Mouse (Mus musculus): Measurements from ENCODE around the gene Nbas. TPM values are rescaled to one million over a fixed set of nuclear protein-coding genes. Genes with fewer than 3 reads are reported as not detected.

Nbas gene
- polyA plus RNA-seq, 1 experiment, result 10.5 TPM

DNA sequence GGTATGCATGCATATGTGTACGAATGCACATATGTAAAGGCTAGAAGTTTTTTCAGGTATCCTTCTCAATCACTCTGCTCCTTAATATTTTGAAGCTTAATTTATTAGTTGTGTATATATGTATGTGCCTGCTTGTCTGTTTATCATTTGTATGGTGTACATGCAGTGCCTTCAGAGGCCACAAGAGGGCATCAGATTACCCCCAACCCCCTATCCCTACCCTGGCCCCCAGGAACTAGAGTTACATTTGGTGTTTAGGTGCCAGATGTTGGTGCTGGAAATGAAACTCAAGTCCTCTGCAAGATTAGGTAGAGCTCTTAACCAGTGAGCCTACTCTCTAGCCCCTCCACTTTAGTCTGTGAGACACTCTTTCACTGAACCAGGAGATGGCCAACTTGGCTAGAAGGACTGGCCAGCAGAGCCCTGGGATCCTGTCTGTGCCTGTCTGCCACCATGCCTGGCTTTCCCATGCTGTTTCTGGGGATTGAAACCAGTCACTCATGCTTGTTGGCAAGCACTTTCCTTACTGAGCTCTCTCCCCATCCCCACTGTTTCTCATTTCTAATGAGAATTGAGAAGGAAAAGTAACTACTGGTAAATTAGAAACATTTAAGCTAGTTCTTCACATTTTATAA, 263.9 kb downstream of the Nbas start:
- no peaks in the 10 kb centered on the region for H3K79me3 ChIP-seq (ENCODE audit: low read depth)
- H3K36me3 ChIP-seq (ENCODE audit: control insufficient read depth, insufficient read depth), result no peaks in the 10 kb centered on the region
- H3K27me3 ChIP-seq (ENCODE audit: control insufficient read depth, insufficient read depth, insufficient read length), result no peaks in the 10 kb centered on the region
- no peak overlapping the region for H3ac ChIP-seq (ENCODE audit: control insufficient read depth, insufficient read length, low read depth)
- no peak for TF ChIP-seq MYOG (IDR thresholded peaks at IDR 0.05; ENCODE audit: control insufficient read depth, extremely low read depth, insufficient read length)
- TF ChIP-seq CTCF (IDR thresholded peaks at IDR 0.05; ENCODE audit: control insufficient read depth, insufficient read depth, insufficient read length), result no peak
- TF ChIP-seq MYOD1 (IDR thresholded peaks at IDR 0.05; ENCODE audit: control insufficient read depth, insufficient read length, low read depth), result no peak
- no peak overlapping the region for H3K4me3 ChIP-seq (ENCODE audit: insufficient read depth, poor library complexity, severe bottlenecking)
- no peaks in the 10 kb centered on the region for H3K79me2 ChIP-seq (ENCODE audit: control insufficient read depth, insufficient read depth)

DNA sequence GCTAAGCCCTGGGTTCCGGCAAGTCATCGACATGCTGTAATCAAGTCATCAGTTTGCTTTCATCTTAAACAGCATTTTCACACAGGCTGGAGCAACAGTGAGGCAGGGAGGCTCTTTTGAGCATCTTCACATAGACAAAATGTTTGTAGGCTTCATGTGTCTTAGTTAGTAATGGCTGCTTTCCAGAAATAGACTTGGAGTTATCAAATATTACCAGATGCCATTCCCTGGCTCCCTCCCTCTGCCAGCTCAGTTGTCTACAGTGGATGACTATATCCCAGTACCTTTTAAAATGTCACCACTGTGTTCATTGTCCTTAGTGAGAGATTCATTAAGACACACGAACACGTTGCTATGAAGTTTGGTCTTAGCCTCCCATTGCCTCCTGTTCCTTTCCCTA, 270.2 kb downstream of the Nbas start:
- no peak for TF ChIP-seq MYOG (IDR thresholded peaks at IDR 0.05; ENCODE audit: control insufficient read depth, extremely low read depth, insufficient read length)
- TF ChIP-seq CEBPB (IDR thresholded peaks at IDR 0.05; ENCODE audit: low read depth), result no peak
- no peak for TF ChIP-seq MYOD1 (IDR thresholded peaks at IDR 0.05; ENCODE audit: control insufficient read depth, insufficient read length, low read depth)
- no peak for TF ChIP-seq FOSL1 (IDR thresholded peaks at IDR 0.05; ENCODE audit: insufficient read depth, low read length, poor library complexity, severe bottlenecking)
- TF ChIP-seq CTCF (IDR thresholded peaks at IDR 0.05; ENCODE audit: control insufficient read depth, insufficient read depth, insufficient read length), result no peak
- TF ChIP-seq MAX (IDR thresholded peaks at IDR 0.05), result no peak
- TF ChIP-seq USF1 (IDR thresholded peaks at IDR 0.05; ENCODE audit: low read depth), result no peak
- no peaks in the 10 kb centered on the region for H3K79me3 ChIP-seq (ENCODE audit: low read depth)
- H3K4me3 ChIP-seq (ENCODE audit: insufficient read depth, poor library complexity, severe bottlenecking), result no peak overlapping the region
- no peaks in the 10 kb centered on the region for H3K27me3 ChIP-seq (ENCODE audit: control insufficient read depth, insufficient read depth, insufficient read length)
- H3K79me2 ChIP-seq (ENCODE audit: control insufficient read depth, insufficient read depth), result no peaks in the 10 kb centered on the region
- H3K36me3 ChIP-seq (ENCODE audit: control insufficient read depth, insufficient read depth), result no peaks in the 10 kb centered on the region
- no peak overlapping the region for H3ac ChIP-seq (ENCODE audit: control insufficient read depth, insufficient read length, low read depth)

DNA sequence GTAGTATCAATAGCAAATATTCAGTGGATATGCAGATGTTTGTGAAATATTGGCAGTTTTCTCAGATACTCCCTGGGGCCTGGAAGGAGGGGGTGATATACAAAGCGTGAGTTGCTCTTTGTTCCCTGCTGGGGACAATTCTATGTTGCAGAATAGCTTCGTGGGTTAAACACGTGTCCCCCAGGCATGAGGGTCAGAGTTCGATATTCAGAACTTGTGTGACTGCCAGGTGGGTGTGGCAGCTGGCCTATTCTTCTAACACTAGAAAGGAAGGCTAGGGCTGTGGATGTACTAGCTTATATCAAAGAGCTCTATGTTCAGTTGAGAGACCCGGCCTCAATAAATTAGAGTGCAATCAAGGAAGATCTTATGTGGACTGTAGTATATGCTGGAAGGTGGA, 274.9 kb downstream of the Nbas start:
- TF ChIP-seq USF1 (IDR thresholded peaks at IDR 0.05; ENCODE audit: low read depth), result no peak
- TF ChIP-seq FOSL1 (IDR thresholded peaks at IDR 0.05; ENCODE audit: insufficient read depth, low read length, poor library complexity, severe bottlenecking), result no peak
- TF ChIP-seq MAX (IDR thresholded peaks at IDR 0.05), result no peak
- TF ChIP-seq CEBPB (IDR thresholded peaks at IDR 0.05; ENCODE audit: low read depth), result no peak
- TF ChIP-seq MYOD1 (IDR thresholded peaks at IDR 0.05; ENCODE audit: control insufficient read depth, insufficient read length, low read depth), result no peak
- TF ChIP-seq MYOG (IDR thresholded peaks at IDR 0.05; ENCODE audit: control insufficient read depth, extremely low read depth, insufficient read length), result no peak
- TF ChIP-seq CTCF (IDR thresholded peaks at IDR 0.05; ENCODE audit: control insufficient read depth, insufficient read depth, insufficient read length), result no peak
- Histone ChIP-seq H3K4me3 (ENCODE audit: insufficient read depth, poor library complexity, severe bottlenecking) (no peak overlapping the region), H3K36me3 (ENCODE audit: control insufficient read depth, insufficient read depth) (peaks cover 3% of the 10 kb centered on the region), H3K79me2 (ENCODE audit: control insufficient read depth, insufficient read depth) (no peaks in the 10 kb centered on the region), H3ac (ENCODE audit: control insufficient read depth, insufficient read length, low read depth) (no peak overlapping the region), H3K27me3 (ENCODE audit: control insufficient read depth, insufficient read depth, insufficient read length) (no peaks in the 10 kb centered on the region), H3K79me3 (ENCODE audit: low read depth) (no peaks in the 10 kb centered on the region)

DNA sequence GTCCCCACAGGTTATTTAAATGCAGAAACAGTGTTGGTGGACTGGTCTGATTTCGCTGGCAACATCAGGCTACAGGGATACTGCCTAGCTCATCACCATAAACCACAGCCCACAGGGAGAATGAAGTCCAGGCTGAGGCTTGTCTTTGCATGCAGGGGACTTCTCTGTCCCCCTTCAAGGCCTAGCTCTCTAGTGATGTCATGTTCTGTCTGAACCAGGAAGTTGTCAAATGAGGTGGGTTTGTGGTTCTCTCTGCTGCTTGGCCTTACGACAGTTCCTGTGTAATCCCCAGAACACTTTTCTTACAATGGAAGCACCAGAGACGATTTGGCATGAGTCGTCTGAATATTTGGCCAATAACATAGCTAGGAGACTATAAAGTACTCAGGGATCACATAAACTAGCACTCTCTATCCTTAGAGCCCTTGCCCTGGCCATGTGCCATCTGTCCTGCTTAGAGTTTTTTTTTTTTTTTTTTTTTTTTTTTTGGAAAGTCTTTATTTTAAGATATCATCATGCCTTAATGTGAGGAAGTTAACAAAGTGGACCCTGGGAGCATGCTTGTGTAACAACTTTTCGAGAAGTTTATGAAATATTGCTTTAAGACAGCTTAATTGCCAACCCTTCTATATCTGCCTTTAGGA, 294.8 kb downstream of the Nbas start:
- no peaks in the 10 kb centered on the region for H3K27me3 ChIP-seq (ENCODE audit: control insufficient read depth, insufficient read depth, insufficient read length)
- TF ChIP-seq MYOD1 (IDR thresholded peaks at IDR 0.05; ENCODE audit: control insufficient read depth, insufficient read length, low read depth), result no peak
- TF ChIP-seq CTCF (IDR thresholded peaks at IDR 0.05; ENCODE audit: control insufficient read depth, insufficient read depth, insufficient read length), result no peak
- TF ChIP-seq FOSL1 (IDR thresholded peaks at IDR 0.05; ENCODE audit: insufficient read depth, low read length, poor library complexity, severe bottlenecking), result no peak
- no peak for TF ChIP-seq MYOG (IDR thresholded peaks at IDR 0.05; ENCODE audit: control insufficient read depth, extremely low read depth, insufficient read length)
- no peak for TF ChIP-seq CEBPB (IDR thresholded peaks at IDR 0.05; ENCODE audit: low read depth)

DNA sequence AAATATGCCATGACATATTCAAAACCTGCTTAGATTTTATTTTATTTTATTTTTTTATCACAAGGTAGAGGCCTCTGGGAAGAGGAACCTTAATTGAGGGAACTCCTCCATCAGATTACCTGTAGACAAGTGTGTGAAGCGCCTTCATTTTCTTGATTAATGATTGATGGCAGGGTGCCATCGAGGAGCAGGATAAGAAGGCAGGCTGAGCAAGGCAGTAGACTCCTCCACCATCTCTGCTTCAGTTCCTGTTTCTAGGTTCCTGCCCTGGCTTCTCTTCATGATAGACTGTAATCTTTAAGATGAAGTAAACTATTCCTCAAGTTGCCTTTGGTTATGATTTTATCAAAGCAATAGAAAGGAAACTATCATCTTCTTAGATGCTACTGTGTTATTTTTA, 295.4 kb downstream of the Nbas start:
- no peak for TF ChIP-seq MYOG (IDR thresholded peaks at IDR 0.05; ENCODE audit: control insufficient read depth, extremely low read depth, insufficient read length)
- TF ChIP-seq USF1 (IDR thresholded peaks at IDR 0.05; ENCODE audit: low read depth), result no peak
- no peak for TF ChIP-seq MYOD1 (IDR thresholded peaks at IDR 0.05; ENCODE audit: control insufficient read depth, insufficient read length, low read depth)
- no peak for TF ChIP-seq CEBPB (IDR thresholded peaks at IDR 0.05; ENCODE audit: low read depth)
- Histone ChIP-seq H3K27me3 (ENCODE audit: control insufficient read depth, insufficient read depth, insufficient read length) (no peaks in the 10 kb centered on the region), H3K79me2 (ENCODE audit: control insufficient read depth, insufficient read depth) (no peaks in the 10 kb centered on the region), H3K36me3 (ENCODE audit: control insufficient read depth, insufficient read depth) (no peaks in the 10 kb centered on the region), H3K4me3 (ENCODE audit: insufficient read depth, poor library complexity, severe bottlenecking) (no peak overlapping the region), H3ac (ENCODE audit: control insufficient read depth, insufficient read length, low read depth) (no peak overlapping the region), H3K79me3 (ENCODE audit: low read depth) (no peaks in the 10 kb centered on the region)

More for the DNA sequence above, 294.8 kb downstream of the Nbas start:
- H3K36me3 ChIP-seq (ENCODE audit: control insufficient read depth, insufficient read depth), result no peaks in the 10 kb centered on the region
- no peak overlapping the region for H3K4me3 ChIP-seq (ENCODE audit: insufficient read depth, poor library complexity, severe bottlenecking)
- H3K79me3 ChIP-seq (ENCODE audit: low read depth), result no peaks in the 10 kb centered on the region
- H3ac ChIP-seq (ENCODE audit: control insufficient read depth, insufficient read length, low read depth), result no peak overlapping the region
- H3K79me2 ChIP-seq (ENCODE audit: control insufficient read depth, insufficient read depth), result no peaks in the 10 kb centered on the region

DNA sequence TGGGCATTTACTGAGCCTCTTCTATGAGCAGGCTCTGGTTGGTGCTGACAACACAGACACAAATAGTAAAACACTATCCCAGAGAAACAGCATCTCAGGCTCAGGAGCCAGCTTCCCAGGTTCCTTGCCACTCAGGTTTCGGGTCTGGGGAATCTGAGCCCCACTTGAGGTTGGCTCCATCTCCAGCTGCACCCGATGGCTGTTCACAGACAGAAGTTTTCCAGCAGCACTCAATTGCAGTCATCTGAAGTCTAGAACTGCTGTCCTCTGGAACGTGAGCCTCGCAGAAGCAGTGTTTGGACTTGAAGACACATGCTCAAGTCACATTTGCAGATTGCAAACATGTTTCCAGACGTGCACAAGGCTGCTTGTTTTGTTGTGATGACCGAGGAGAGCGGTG, 297.5 kb downstream of the Nbas start:
- no peak for TF ChIP-seq CEBPB (IDR thresholded peaks at IDR 0.05; ENCODE audit: low read depth)
- no peak for TF ChIP-seq MYOD1 (IDR thresholded peaks at IDR 0.05; ENCODE audit: control insufficient read depth, insufficient read length, low read depth)
- no peak for TF ChIP-seq USF1 (IDR thresholded peaks at IDR 0.05; ENCODE audit: low read depth)
- TF ChIP-seq MAX (IDR thresholded peaks at IDR 0.05), result no peak
- TF ChIP-seq MYOG (IDR thresholded peaks at IDR 0.05; ENCODE audit: control insufficient read depth, extremely low read depth, insufficient read length), result no peak
- Histone ChIP-seq H3K4me3 (ENCODE audit: insufficient read depth, poor library complexity, severe bottlenecking) (no peak overlapping the region), H3K79me3 (ENCODE audit: low read depth) (no peaks in the 10 kb centered on the region), H3K27me3 (ENCODE audit: control insufficient read depth, insufficient read depth, insufficient read length) (no peaks in the 10 kb centered on the region), H3K79me2 (ENCODE audit: control insufficient read depth, insufficient read depth) (no peaks in the 10 kb centered on the region), H3ac (ENCODE audit: control insufficient read depth, insufficient read length, low read depth) (no peak overlapping the region), H3K36me3 (ENCODE audit: control insufficient read depth, insufficient read depth) (no peaks in the 10 kb centered on the region)

All from C2C12 (cell line).